Mouse (Mus musculus) adipocyte (in vitro differentiated cells): Measurements from ENCODE around the gene Fancm.
A peak's percentile ranks its signal among the peaks of the same experiment; 100 is the strongest.
"Not testable (repeated sequence)": the region's sequence is repeated elsewhere in the genome, so short reads cannot be mapped to it uniquely, and the experiment has no call there.

Source experiments
- DNase-seq: peaks from one replicate; pipeline ENCODE4 v3.0.0-alpha.2; 2016; ENCODE audit warnings: low spot score

The Fancm gene

GRCm38 (mm10) chr12:65119451-65119850, 44.0 kb downstream of the Fancm start:
- DNase-seq, result no peak

GRCm38 (mm10) chr12:65136121-65136520, 60.7 kb downstream of the Fancm start:
- not testable (repeated sequence) for DNase-seq

DNA sequence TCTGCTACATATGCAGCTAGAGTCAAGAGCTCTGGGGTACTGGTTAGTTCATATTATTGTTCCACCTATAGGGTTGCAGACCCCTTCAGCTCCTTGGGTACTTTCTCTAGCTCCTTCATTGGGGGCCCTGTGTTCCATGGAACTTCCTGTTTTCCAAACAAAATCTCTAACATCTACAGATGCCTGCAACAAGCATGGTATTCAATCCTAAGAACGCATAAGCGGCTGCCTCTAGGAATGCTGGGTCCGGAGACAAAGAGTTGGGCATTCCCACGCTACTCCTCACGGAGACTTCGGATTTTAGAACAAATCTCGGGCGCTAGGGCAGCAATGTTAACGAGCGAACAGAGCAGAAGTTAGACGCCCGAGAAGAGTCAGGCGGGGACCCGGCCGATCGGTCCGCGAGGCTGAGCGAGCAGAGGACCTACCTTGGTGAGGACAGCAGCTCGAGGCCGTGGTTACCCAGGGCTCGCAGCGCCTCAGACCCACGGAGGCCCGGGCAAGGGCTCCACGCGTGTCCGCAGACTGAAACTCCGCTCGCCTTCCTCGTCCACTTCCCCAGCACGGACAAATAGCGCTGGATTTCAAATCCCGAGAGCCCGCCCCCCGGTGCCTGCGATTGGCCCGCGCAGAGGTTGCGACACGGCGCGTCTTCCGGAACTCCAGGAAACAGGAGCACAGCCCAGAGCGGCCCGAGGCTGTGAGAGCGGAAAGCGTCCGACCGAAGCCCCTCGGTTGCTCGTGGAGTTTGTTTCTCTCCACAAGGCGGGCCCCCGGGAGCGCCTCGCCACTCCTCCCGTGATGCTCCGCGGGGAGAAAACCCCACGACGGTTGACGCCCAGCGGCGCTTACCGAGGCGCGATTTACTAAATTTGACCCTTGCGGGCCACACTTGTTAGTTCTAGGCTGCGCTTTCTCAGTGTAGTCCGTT, 96.9 kb downstream of the Fancm start, which contains the start of gene Mis18bp1:
TSS of gene Mis18bp1 (minus strand) at position 584 of the 931 bp plus-strand sequence.
- peak; percentile 94 for DNase-seq

GRCm38 (mm10) chr12:65172959-65173358, 97.6 kb downstream of the Fancm start:
- not testable (repeated sequence) for DNase-seq

DNA sequence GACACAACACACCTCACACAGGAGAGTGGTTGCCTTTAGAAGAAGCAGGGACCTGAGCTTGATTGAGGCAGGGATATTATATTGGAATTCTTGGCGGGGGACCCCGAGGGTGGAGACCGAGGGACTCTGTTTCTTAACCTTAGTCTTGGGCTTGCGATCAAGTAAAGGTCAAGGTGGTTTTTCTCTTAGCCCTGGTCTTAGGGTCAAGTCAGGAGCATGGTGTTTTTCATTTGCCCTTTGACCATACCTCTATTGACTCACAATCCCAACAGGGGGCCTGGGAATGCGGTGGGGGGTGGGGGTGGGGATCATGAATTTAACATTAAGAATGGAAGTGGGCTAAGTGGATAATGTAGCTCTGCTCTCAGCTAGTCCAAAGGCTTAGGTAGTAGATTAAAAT, 98.3 kb downstream of the Fancm start:
- no peak for DNase-seq
